Mouse (Mus musculus) kidney, embryonic 16.5 days (tissue): ENCODE results near the gene Arid4b. TPM values are rescaled to one million over a fixed set of nuclear protein-coding genes. Genes with fewer than 3 reads are reported as not detected.
"Not testable (repeated sequence)": the region's sequence is repeated elsewhere in the genome, so short reads cannot be mapped to it uniquely, and the experiment has no call there.

Experiments used
- ATAC-seq: fragments of 200-750 bp; cut with Nextera tagmentation; 2 replicates; pipeline ENCODE4 v1.8.0; 2017; ENCODE audit warnings: moderate TSS enrichment; ENCODE audit not compliant: low FRiP score, low TSS enrichment
- H3K27ac ChIP-seq: fragments of 300-500 bp; sonication (generic); 2 replicates; pipeline ENCODE4 v1.5.1; 2014; ENCODE audit warnings: low read length
- H3K27me3 ChIP-seq: fragments of 300-500 bp; sonication (generic); 2 replicates; pipeline ENCODE4 v1.6.1; 2014; ENCODE audit warnings: low read length, control low read depth, mixed read lengths; ENCODE audit not compliant: insufficient read depth
- H3K36me3 ChIP-seq: fragments of 300-500 bp; sonication (generic); 2 replicates; pipeline ENCODE4 v1.6.1; 2014; ENCODE audit warnings: low read length, control low read depth, mixed read lengths; ENCODE audit not compliant: insufficient read depth
- H3K4me1 ChIP-seq: fragments of 300-500 bp; sonication (generic); 2 replicates; pipeline ENCODE4 v1.6.1; 2014; ENCODE audit warnings: low read length, control low read depth, mixed read lengths; ENCODE audit not compliant: insufficient read depth
- H3K4me2 ChIP-seq: fragments of 300-500 bp; sonication (generic); replicated peaks from 2 replicates; pipeline ENCODE4 v1.6.1; 2014; ENCODE audit warnings: low read depth, low read length
- H3K4me3 ChIP-seq: fragments of 300-500 bp; sonication (generic); 2 replicates; pipeline ENCODE4 v1.5.1; 2014; ENCODE audit warnings: mild to moderate bottlenecking, low read length
- H3K9ac ChIP-seq: fragments of 300-500 bp; sonication (generic); replicated peaks from 2 replicates; pipeline ENCODE4 v1.6.1; 2014; ENCODE audit warnings: low read length
- H3K9me3 ChIP-seq: fragments of 300-500 bp; sonication (generic); 2 replicates; pipeline ENCODE4 v1.6.1; 2016; ENCODE audit warnings: low read length, control low read depth
- WGBS: fragments of 180-500 bp; shearing (Covaris S2); extraction: QIAGEN DNeasy Blood & Tissue Kit; methylation state at CpG from one replicate; pipeline ENCODE4 v1.1.7; 2014; 5-methylcytosine and 5-hydroxymethylcytosine counted together
- polyA plus RNA-seq: library from polyadenylated mRNA; unstranded; fragments of >200 nt; fragmentation: Nextera tagmentation; extraction: Ambion mirVana; gene quantifications from 2 replicates; pipeline ENCODE4 v1.2.1, GENCODE M21; 2015

Arid4b gene
- polyA plus RNA-seq, 1 experiment from 2014 or later, result 62.7 TPM

- Histone ChIP-seq H3K4me2 (no peak overlapping the region), H3K4me3 (no peak overlapping the region), H3K9ac (no peak overlapping the region), H3K27me3 (no peaks in the 10 kb centered on the region), H3K36me3 (0 out of 2 replicates have a peak, but pooled peaks cover 3% of the 10 kb centered on the region), H3K4me1 (peaks cover 5% of the 10 kb centered on the region), H3K27ac (no peak overlapping the region), H3K9me3 (no peaks in the 10 kb centered on the region)
- no peak for ATAC-seq
- 88% methylated on average over 5 of the region's 5 CpGs for WGBS
Observed at GRCm38 (mm10) chr13:14033309-14034072, 29.5 kb upstream of the Arid4b start.

- H3K9ac ChIP-seq, result no peak overlapping the region
- no peak overlapping the region for H3K4me2 ChIP-seq
- peaks cover 9% of the 10 kb centered on the region for H3K4me1 ChIP-seq
- H3K4me3 ChIP-seq, result no peak overlapping the region
- ATAC-seq, result no peak
- no peak overlapping the region for H3K27ac ChIP-seq
- 0 out of 2 replicates have a peak, but pooled peaks cover 2% of the 10 kb centered on the region for H3K36me3 ChIP-seq
- no peaks in the 10 kb centered on the region for H3K9me3 ChIP-seq
- no peaks in the 10 kb centered on the region for H3K27me3 ChIP-seq
Observed at GRCm38 (mm10) chr13:14034073-14034348, 29.0 kb upstream of the Arid4b start.

GRCm38 (mm10) chr13:14035352-14035751, 27.7 kb upstream of the Arid4b start:
- not testable (repeated sequence) for H3K27me3 ChIP-seq, H3K9me3 ChIP-seq, H3K4me2 ChIP-seq, H3K27ac ChIP-seq, H3K36me3 ChIP-seq, ATAC-seq, H3K9ac ChIP-seq, H3K4me3 ChIP-seq
- WGBS, result 91% methylated on average over 3 of the region's 3 CpGs
- peaks cover 13% of the 10 kb centered on the region for H3K4me1 ChIP-seq

- H3K27ac ChIP-seq, result no peak overlapping the region
- ATAC-seq, result no peak
- 90% methylated on average over 11 of the region's 11 CpGs for WGBS
- no peak overlapping the region for H3K4me2 ChIP-seq
- H3K9ac ChIP-seq, result no peak overlapping the region
- no peaks in the 10 kb centered on the region for H3K36me3 ChIP-seq
- no peaks in the 10 kb centered on the region for H3K9me3 ChIP-seq
- no peaks in the 10 kb centered on the region for H3K27me3 ChIP-seq
- H3K4me1 ChIP-seq, result peaks cover 15% of the 10 kb centered on the region
- no peak overlapping the region for H3K4me3 ChIP-seq
Observed at GRCm38 (mm10) chr13:14035875-14036630, 27.0 kb upstream of the Arid4b start.

GRCm38 (mm10) chr13:14038911-14039291, 24.1 kb upstream of the Arid4b start:
- Histone ChIP-seq H3K9ac (peak overlapping the region; percentile 87), H3K9me3 (no peaks in the 10 kb centered on the region), H3K27me3 (no peaks in the 10 kb centered on the region), H3K4me3 (peak overlapping the region; percentile 70), H3K27ac (peak overlapping the region; percentile 96), H3K36me3 (no peaks in the 10 kb centered on the region), H3K4me2 (peak overlapping the region; percentile 88), H3K4me1 (peaks cover 15% of the 10 kb centered on the region)
- 0% methylated on average over 8 of the region's 8 CpGs for WGBS
- peak; percentile 46 for ATAC-seq

DNA sequence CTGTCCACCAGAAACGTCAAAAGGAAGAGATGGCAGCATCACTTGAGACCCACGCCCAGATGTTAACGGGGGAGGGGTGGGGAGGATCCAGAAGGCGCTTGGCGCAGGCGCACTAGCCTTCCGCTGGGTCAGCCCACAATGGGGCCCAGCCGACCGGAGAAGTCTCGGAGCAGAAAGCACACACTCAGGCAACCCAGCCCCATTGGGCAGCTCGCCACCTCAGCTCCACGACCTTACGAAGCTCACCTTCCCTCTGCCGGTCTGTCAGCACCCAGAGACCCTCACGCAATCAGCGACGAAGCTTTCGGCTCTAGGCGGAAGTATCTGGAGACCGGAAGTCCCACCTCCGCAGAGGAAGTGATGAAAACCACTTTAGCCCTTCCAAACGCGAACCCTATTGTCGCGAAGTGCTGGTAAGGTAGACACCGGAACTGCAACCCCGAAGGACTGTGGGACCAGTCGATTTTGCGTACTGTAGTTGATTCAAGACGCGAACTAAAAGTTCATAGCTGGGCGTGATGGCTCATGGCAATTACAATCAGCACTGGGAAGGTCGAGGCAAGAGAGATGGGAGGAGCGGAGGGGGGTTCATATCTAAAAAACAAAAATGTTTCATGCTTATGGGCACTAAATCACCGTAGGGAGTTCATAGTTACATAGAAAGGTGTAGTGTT, 23.6 kb upstream of the Arid4b start, which contains the start of gene Tbce:
TSS of gene Tbce (minus strand) at position 347 of the 674 bp plus-strand sequence.
- Histone ChIP-seq H3K4me2 (peak within 1 kb of the TSS; percentile 88), H3K9ac (peak within 1 kb of the TSS; percentile 87), H3K4me3 (peak within 1 kb of the TSS; percentile 70), H3K36me3 (no peaks in the 10 kb centered on the region), H3K27ac (peak within 1 kb of the TSS; percentile 96), H3K27me3 (no peaks in the 10 kb centered on the region), H3K9me3 (no peaks in the 10 kb centered on the region), H3K4me1 (peaks cover 15% of the 10 kb centered on the region)
- WGBS, result under 1% methylated on average over 35 of the region's 35 CpGs
- ATAC-seq, result peak; percentile 97

GRCm38 (mm10) chr13:14040186-14040585, 22.8 kb upstream of the Arid4b start:
- no peaks in the 10 kb centered on the region for H3K27me3 ChIP-seq
- WGBS, result 6% methylated on average over 5 of the region's 5 CpGs
- H3K4me1 ChIP-seq, result peaks cover 15% of the 10 kb centered on the region
- H3K4me2 ChIP-seq, result peak overlapping the region; percentile 88
- ATAC-seq, result peak; percentile 33; the same call in 1 of the 2 replicates
- H3K9me3 ChIP-seq, result no peaks in the 10 kb centered on the region
- H3K27ac ChIP-seq, result peak overlapping the region; percentile 96
- H3K4me3 ChIP-seq, result peak overlapping the region; percentile 70
- H3K9ac ChIP-seq, result peak overlapping the region; percentile 87
- H3K36me3 ChIP-seq, result no peaks in the 10 kb centered on the region

GRCm38 (mm10) chr13:14043851-14044250, 19.2 kb upstream of the Arid4b start:
- no peak overlapping the region for H3K4me2 ChIP-seq

GRCm38 (mm10) chr13:14044521-14044920, 18.5 kb upstream of the Arid4b start:
- Histone ChIP-seq H3K4me1 (peaks cover 7% of the 10 kb centered on the region), H3K36me3 (peaks cover 19% of the 10 kb centered on the region), H3K27me3 (no peaks in the 10 kb centered on the region), H3K27ac (no peak overlapping the region), H3K4me3 (no peak overlapping the region), H3K9me3 (no peaks in the 10 kb centered on the region), H3K4me2 (no peak overlapping the region), H3K9ac (no peak overlapping the region)
- no peak for ATAC-seq
- 77% methylated on average over 2 of the region's 2 CpGs for whole genome bisulfite sequencing

More at GRCm38 (mm10) chr13:14043851-14044250, 19.2 kb upstream of the Arid4b start:
- no peak overlapping the region for H3K9ac ChIP-seq
- H3K4me3 ChIP-seq, result no peak overlapping the region
- peaks cover 15% of the 10 kb centered on the region for H3K36me3 ChIP-seq
- H3K4me1 ChIP-seq, result peaks cover 7% of the 10 kb centered on the region
- no peak overlapping the region for H3K27ac ChIP-seq
- no peaks in the 10 kb centered on the region for H3K9me3 ChIP-seq
- H3K27me3 ChIP-seq, result no peaks in the 10 kb centered on the region
- ATAC-seq, result no peak
